Mouse (Mus musculus) right cerebral cortex, postnatal 36 days (tissue): ENCODE measurements around the gene Rbm8a2.

Experiments used
- DNase-seq, 2 experiments: peaks; one replicate each; pipeline ENCODE4 v3.0.0; 2022; ENCODE audit warnings: low spot score in 2 of 2, mixed read lengths in 1 of 2

Rbm8a2 gene

GRCm38 (mm10) chr1:175931391-175931790 lies 47.5 kb downstream of the Rbm8a2 start:
- DNase-seq = no peak
